Mouse (Mus musculus) large intestine, adult 2 months (tissue): ENCODE data around the gene Haus4. TPM values are rescaled to one million over a fixed set of nuclear protein-coding genes. Genes with fewer than 3 reads are reported as not detected.
A peak's percentile ranks its signal among the peaks of the same experiment; 100 is the strongest.

ENCODE experiments used
- DNase-seq: peaks from one replicate; pipeline ENCODE4 v3.0.0-alpha.2; 2012; ENCODE audit warnings: low read depth, low spot score
- WGBS: fragments of 180-500 bp; shearing (Covaris S2); methylation state at CpG from one replicate; pipeline ENCODE4 v1.1.7; 2018; 5-methylcytosine and 5-hydroxymethylcytosine counted together
- polyA plus RNA-seq: library from polyadenylated mRNA; depleted of rRNA; stranded (reverse); fragments of >200 nt; gene quantifications from 2 replicates; pipeline ENCODE4 v1.2.3, GENCODE M21; 2012; rRNA removed

The Haus4 gene
- polyA plus RNA-seq, 1 experiment: 17.0 TPM

- DNase-seq: no peak
- WGBS: 58% methylated on average over 2 of the region's 2 CpGs
These were observed 51.3 kb downstream of the Haus4 start for GRCm38 (mm10) chr14:54503092-54503491.

GRCm38 (mm10) chr14:54501365-54501764 lies 53.1 kb downstream of the Haus4 start:
- 78% methylated on average over 2 of the region's 2 CpGs for whole genome bisulfite sequencing
- no peak for DNase-seq

GRCm38 (mm10) chr14:54499330-54499729 lies 55.1 kb downstream of the Haus4 start:
- DNase-seq: no peak
- 61% methylated on average over 2 of the region's 2 CpGs for WGBS

- 82% methylated on average over 14 of the region's 14 CpGs for WGBS
- DNase-seq: no peak
These were observed 57.7 kb downstream of the Haus4 start for GRCm38 (mm10) chr14:54496706-54497105.

- WGBS: 2% methylated on average over 3 of the region's 3 CpGs
These were observed 60.2 kb downstream of the Haus4 start for GRCm38 (mm10) chr14:54494234-54494633.

GRCm38 (mm10) chr14:54493236-54493635 lies 61.2 kb downstream of the Haus4 start:
- WGBS: 83% methylated on average over 5 of the region's 5 CpGs
- no peak for DNase-seq

More at GRCm38 (mm10) chr14:54494234-54494633, 60.2 kb downstream of the Haus4 start:
- peak; percentile 47 for DNase-seq

- 65% methylated on average over 18 of the region's 18 CpGs for WGBS
- DNase-seq: no peak
These were observed 61.9 kb downstream of the Haus4 start for GRCm38 (mm10) chr14:54492345-54493131.

Other genes starting within 250 kb of the Haus4 start
- gene Oxa1l, start 193.8 kb downstream of the Haus4 start, polyA plus RNA-seq: 92.6 and 121 TPM in 2 replicates
- 211 and 290 TPM in 2 replicates for gene Slc7a7, start 136.8 kb downstream of the Haus4 start, polyA plus RNA-seq
- gene Mrpl52, start 127.7 kb downstream of the Haus4 start, polyA plus RNA-seq: 315 and 345 TPM in 2 replicates
- gene Mmp14, start 123.0 kb downstream of the Haus4 start, polyA plus RNA-seq: 37.7 and 47.3 TPM in 2 replicates
- 192 and 196 TPM in 2 replicates for gene Lrp10, start 90.5 kb downstream of the Haus4 start, polyA plus RNA-seq
- 0.07 and 0.19 TPM in 2 replicates for gene Rem2, start 78.5 kb downstream of the Haus4 start, polyA plus RNA-seq
- 26.1 and 31.1 TPM in 2 replicates for gene Prmt5, start 37.1 kb downstream of the Haus4 start, polyA plus RNA-seq
- 3.4 and 3.5 TPM in 2 replicates for gene Ajuba, start 22.9 kb upstream of the Haus4 start, polyA plus RNA-seq
- gene 4931414P19Rik, start 51.4 kb upstream of the Haus4 start, polyA plus RNA-seq: 5.5 and 6.9 TPM in 2 replicates
- gene Psmb5, start 63.4 kb upstream of the Haus4 start, polyA plus RNA-seq: 182 and 183 TPM in 2 replicates
- not detected in 2 replicates for gene Psmb11, start 66.8 kb upstream of the Haus4 start, polyA plus RNA-seq
- gene Gm17606, start 86.3 kb upstream of the Haus4 start, polyA plus RNA-seq: not detected in 2 replicates
- gene Cdh24, start 86.7 kb upstream of the Haus4 start, polyA plus RNA-seq: 3.2 and 4.4 TPM in 2 replicates
- gene 1700123O20Rik, start 131.6 kb upstream of the Haus4 start, polyA plus RNA-seq: 59.2 and 60.6 TPM in 2 replicates
- gene Acin1, start 132.3 kb upstream of the Haus4 start, polyA plus RNA-seq: 62.6 and 82.5 TPM in 2 replicates
- gene Gm29776, start 144.2 kb upstream of the Haus4 start, polyA plus RNA-seq: 0.05 TPM in 1 of 2 replicates, not detected in the other
- gene Cebpe, start 157.6 kb upstream of the Haus4 start, polyA plus RNA-seq: 0.35 and 1.3 TPM in 2 replicates
- gene Slc7a8, start 227.3 kb upstream of the Haus4 start, polyA plus RNA-seq: 36.1 and 135 TPM in 2 replicates